Mouse (Mus musculus): ENCODE measurements at regions not wholly inside any gene's neighbourhood (a gene's known extent, or its start where the extent isn't known, plus 50 kb on each side); places are given as distances from the start of the nearest gene placed in this dataset.

DNA sequence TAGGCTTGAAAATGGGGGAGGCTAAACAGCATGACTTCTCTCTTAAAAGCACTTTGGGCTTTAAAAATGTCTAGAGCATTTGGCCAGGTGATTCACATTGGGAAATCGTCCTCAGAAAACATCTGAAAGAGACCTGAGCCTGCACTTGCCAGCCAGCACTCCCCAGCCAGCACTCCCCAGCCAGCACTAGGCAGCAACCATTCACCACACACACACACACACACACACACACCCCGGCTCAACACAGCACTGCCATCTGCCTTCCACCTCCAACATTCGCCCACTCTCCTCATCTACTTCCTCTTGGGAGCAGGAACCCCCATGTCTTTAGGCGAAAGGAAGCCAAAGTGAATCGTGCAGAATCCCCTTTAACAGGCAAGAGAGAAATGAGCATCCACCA is 85.4 kb downstream of the Atp23 start:
- Histone ChIP-seq H3K4me1 (no peaks in the 10 kb centered on the region), H3K36me3 (replicated peaks) (no peaks in the 10 kb centered on the region), H3K27me3 (replicated peaks; ENCODE audit: low read depth, poor library complexity, severe bottlenecking) (no peaks in the 10 kb centered on the region), H3K4me3 (no peak overlapping the region), H3K27ac (replicated peaks) (no peak overlapping the region), H3K9me3 (no peaks in the 10 kb centered on the region)
- no peak for DNase-seq (ENCODE audit: low spot score)
- 82% methylated on average over 5 of the region's 5 CpGs for WGBS

DNA sequence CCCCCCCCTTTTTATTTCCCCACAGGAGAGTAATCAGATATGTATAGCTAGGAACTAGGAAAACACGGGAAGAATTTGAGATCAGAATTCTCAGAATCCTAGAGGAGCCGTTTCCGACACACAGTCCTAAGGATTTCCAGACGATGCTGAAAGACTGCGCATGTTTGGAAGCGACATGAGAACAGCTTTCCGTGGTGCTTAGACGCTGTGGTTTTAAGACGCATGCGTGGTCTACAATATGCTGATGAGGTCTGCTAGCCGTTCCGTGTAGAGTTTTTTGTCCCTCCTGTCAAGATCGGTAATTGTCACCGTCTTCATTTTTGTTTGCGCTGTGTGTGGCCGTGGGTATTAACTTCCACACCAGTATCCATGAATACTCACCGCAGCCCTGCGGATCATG is 86.2 kb downstream of the Atp23 start:
- Histone ChIP-seq H3K9me3 (no peaks in the 10 kb centered on the region), H3K36me3 (replicated peaks) (no peaks in the 10 kb centered on the region), H3K4me1 (no peaks in the 10 kb centered on the region), H3K4me3 (no peak overlapping the region), H3K27me3 (replicated peaks; ENCODE audit: low read depth, poor library complexity, severe bottlenecking) (no peaks in the 10 kb centered on the region), H3K27ac (replicated peaks) (no peak overlapping the region)
- no peak for DNase-seq (ENCODE audit: low spot score)
- WGBS: 94% methylated on average over 18 of the region's 18 CpGs

DNA sequence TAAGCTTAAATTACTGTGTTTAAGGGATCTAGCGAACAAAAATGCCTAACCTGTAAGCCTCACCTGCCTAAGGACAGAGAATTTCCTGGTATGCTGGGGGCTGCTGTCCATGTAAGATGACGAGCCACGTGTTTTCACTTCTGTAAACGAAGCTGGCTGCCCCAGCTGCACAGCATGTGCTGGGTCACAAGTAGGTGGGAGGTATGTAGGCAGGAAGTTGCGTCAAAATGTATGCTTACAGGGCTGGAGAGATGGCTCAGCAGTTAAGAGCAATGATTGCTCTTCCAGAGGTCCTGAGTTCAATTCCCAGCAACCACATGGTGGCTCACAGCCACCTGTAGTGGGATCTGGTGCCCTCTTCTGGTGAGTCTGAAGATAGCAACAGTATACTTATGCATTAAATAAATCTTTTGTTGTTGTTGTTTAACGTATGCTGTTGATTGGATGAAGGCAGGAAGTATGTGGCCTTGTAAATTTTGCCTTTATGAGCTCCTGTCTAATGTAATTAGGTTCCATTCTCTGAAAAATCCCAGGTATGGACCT is 88.0 kb downstream of the Atp23 start:
- H3K27me3 ChIP-seq (replicated peaks; ENCODE audit: low read depth, poor library complexity, severe bottlenecking): no peaks in the 10 kb centered on the region
- H3K4me3 ChIP-seq: no peak overlapping the region
- 89% methylated on average over 6 of the region's 6 CpGs for WGBS
- no peak for DNase-seq (ENCODE audit: low spot score)
- H3K4me1 ChIP-seq: no peaks in the 10 kb centered on the region
- no peak overlapping the region for H3K27ac ChIP-seq (replicated peaks)
- no peaks in the 10 kb centered on the region for H3K9me3 ChIP-seq
- H3K36me3 ChIP-seq (replicated peaks): no peaks in the 10 kb centered on the region

DNA sequence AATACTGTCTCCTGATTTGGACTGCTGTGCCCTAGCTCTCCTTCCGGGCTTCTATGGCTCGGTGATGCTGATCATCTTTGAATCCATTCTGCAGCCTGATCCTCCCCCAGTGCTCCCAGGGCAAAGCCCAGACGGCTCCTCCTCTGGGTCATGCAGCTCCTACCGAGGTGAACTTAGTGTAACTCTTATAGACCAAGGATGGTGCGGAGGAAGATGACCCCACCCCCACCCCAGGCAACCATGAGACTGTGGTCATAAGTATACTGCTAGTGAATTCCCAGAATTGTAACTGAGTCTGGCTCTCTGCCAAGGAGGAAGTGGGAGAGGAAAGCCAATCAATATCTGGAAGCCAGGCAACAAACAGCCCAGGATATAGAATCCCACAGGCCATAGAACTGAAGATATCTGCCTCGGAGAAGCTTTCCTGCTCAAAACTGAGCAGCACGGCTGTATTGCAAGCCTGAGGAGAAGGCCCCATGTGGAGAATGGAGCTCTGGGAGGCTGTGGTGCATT is 88.9 kb downstream of the Atp23 start:
- H3K27me3 ChIP-seq (replicated peaks; ENCODE audit: low read depth, poor library complexity, severe bottlenecking): no peaks in the 10 kb centered on the region
- no peaks in the 10 kb centered on the region for H3K36me3 ChIP-seq (replicated peaks)
- no peaks in the 10 kb centered on the region for H3K4me1 ChIP-seq
- no peak overlapping the region for H3K27ac ChIP-seq (replicated peaks)
- H3K9me3 ChIP-seq: no peaks in the 10 kb centered on the region
- DNase-seq (ENCODE audit: low spot score): no peak
- no peak overlapping the region for H3K4me3 ChIP-seq
- 81% methylated on average over 7 of the region's 7 CpGs for WGBS

DNA sequence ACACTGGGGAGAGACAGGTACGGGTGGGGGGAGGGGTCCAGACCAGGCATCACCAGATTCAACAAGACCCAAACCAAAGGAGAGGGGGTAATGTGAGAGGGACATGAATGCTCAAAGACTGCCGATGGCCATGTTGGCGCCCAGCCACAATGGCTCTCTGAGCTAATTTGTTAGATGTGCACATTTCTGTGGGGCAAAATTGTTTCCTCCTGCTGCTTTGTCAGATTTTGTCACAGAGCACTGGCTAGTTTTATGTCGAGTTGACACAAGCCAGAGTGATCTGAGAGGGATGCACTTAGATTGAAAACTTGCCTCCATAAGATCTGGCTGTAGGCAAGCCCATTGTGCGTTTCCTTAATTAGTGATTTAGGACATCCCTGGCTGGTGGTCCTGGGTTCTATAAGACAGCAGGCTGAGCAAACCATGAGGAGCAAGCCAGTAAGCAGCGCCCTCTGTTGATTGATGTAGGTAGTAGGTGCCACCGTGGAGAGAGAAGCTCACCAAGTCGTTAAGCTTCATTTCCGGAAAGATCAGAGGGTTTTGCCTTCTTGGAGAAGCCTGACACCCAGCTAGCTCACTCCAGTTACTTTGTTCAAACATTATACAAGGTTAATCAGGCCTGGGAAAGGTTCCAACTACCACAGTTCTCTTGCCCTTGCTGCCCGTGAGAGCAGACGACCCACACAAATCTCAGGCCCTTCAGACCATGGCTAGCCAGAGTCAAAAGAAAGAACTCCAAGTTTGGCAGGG is 90.6 kb downstream of the Atp23 start:
- no peaks in the 10 kb centered on the region for H3K4me1 ChIP-seq
- DNase-seq (ENCODE audit: low spot score): no peak

DNA sequence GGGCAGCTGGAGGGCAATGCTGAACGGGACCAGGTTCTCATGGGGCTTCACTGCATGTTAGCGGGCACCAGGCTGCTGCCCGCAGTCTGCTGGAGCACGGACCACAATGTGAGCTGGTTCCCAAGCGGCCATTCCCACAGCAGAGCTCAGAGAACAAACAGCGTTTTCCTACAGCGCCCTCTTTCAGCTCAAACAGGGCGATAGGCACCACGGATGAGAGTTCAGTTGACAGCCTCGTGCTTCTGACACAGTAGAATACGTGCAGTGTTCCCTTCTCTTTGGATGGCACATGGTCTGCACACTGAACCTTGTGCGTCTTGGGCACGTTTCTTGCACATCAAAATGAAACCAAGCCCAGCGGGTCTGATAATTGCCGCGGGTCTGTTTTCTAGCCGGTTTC is 91.6 kb downstream of the Atp23 start:
- no peaks in the 10 kb centered on the region for H3K36me3 ChIP-seq (replicated peaks)
- H3K27me3 ChIP-seq (replicated peaks; ENCODE audit: low read depth, poor library complexity, severe bottlenecking): no peaks in the 10 kb centered on the region
- no peaks in the 10 kb centered on the region for H3K9me3 ChIP-seq
- DNase-seq (ENCODE audit: low spot score): peak; percentile 18
- WGBS: 53% methylated on average over 17 of the region's 17 CpGs
- peak overlapping the region; percentile 16; the same call in 1 of the 2 replicates for H3K4me3 ChIP-seq
- H3K4me1 ChIP-seq: no peaks in the 10 kb centered on the region
- H3K27ac ChIP-seq (replicated peaks): no peak overlapping the region

More for the DNA sequence above, 90.6 kb downstream of the Atp23 start:
- Histone ChIP-seq H3K4me3 (no peak overlapping the region), H3K27me3 (replicated peaks; ENCODE audit: low read depth, poor library complexity, severe bottlenecking) (no peaks in the 10 kb centered on the region), H3K9me3 (no peaks in the 10 kb centered on the region), H3K27ac (replicated peaks) (no peak overlapping the region), H3K36me3 (replicated peaks) (no peaks in the 10 kb centered on the region)
- 82% methylated on average over 11 of the region's 11 CpGs for WGBS

DNA sequence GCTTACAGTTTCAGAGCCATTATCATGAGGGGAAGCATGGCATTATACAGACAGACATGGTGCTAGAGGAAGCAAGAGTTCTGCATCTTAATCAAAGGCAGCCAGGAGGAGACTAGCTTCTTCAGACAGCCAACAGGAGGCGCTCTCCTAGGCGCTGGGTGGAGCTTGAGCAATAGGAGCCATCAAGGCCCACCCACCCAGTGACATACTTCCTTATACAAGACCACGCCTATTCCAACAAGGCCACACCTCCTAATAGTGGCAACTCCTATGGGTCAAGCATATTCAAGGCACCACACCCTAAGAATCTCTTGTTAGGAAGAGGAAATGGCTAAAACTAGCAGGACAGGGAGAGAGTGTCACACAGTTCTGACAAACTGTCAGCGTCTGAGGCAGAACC is 94.3 kb downstream of the Atp23 start:
- H3K27ac ChIP-seq (replicated peaks): no peak overlapping the region
- WGBS: 88% methylated on average over 4 of the region's 4 CpGs
- H3K4me1 ChIP-seq: no peaks in the 10 kb centered on the region

DNA sequence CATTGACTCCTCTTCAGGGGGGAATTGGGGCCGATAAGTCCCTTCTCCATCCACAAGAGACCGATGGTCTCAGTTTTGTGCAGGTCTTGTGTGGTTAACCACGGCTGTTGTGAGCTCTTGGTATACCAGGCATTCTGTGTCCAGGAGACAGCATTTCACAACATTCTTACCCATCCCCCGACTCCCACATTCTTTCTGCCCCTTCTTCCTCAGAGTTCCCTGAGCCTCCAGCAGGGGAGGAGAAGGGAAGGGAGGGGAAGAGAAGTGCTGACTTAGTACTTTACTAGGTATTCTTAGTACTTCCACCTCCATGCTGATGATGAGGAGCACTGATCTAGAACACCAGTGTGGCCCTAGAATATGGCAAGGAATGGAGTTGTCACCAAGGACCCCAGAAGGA is 98.4 kb downstream of the Atp23 start:
- H3K9me3 ChIP-seq: no peaks in the 10 kb centered on the region
- no peak overlapping the region for H3K27ac ChIP-seq (replicated peaks)
- H3K4me1 ChIP-seq: no peaks in the 10 kb centered on the region
- H3K36me3 ChIP-seq (replicated peaks): no peaks in the 10 kb centered on the region
- WGBS: 85% methylated on average over 4 of the region's 4 CpGs
- H3K4me3 ChIP-seq: no peak overlapping the region
- no peaks in the 10 kb centered on the region for H3K27me3 ChIP-seq (replicated peaks; ENCODE audit: low read depth, poor library complexity, severe bottlenecking)
- no peak for DNase-seq (ENCODE audit: low spot score)

More for the DNA sequence above, 94.3 kb downstream of the Atp23 start:
- H3K36me3 ChIP-seq (replicated peaks): no peaks in the 10 kb centered on the region
- no peak overlapping the region for H3K4me3 ChIP-seq
- no peaks in the 10 kb centered on the region for H3K9me3 ChIP-seq
- no peaks in the 10 kb centered on the region for H3K27me3 ChIP-seq (replicated peaks; ENCODE audit: low read depth, poor library complexity, severe bottlenecking)
- no peak for DNase-seq (ENCODE audit: low spot score)

DNA sequence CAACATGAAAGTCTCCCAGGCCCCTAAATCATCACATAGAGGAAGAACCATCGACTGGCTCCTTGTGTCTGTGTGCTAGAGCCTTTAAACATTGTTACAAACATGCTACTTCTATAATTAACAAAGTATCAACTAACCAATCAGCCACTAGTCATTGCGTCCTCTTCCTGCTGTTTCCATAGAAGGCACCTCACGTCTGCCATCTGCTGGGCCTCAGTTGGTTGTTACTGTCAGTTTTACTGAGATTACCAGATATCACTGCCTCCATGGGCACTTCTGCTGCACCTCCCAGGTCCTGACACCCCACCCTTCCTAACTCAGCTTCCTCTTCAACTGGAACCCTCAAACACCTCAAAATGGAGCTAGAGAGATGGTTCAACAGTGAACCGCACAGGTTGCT is 101.8 kb downstream of the Atp23 start:
- 60% methylated on average over 4 of the region's 4 CpGs for WGBS
- no peak overlapping the region for H3K4me3 ChIP-seq
- H3K27me3 ChIP-seq (replicated peaks; ENCODE audit: low read depth, poor library complexity, severe bottlenecking): no peaks in the 10 kb centered on the region
- no peak overlapping the region for H3K27ac ChIP-seq (replicated peaks)
- no peaks in the 10 kb centered on the region for H3K4me1 ChIP-seq
- no peaks in the 10 kb centered on the region for H3K9me3 ChIP-seq
- no peaks in the 10 kb centered on the region for H3K36me3 ChIP-seq (replicated peaks)
- no peak for DNase-seq (ENCODE audit: low spot score)

DNA sequence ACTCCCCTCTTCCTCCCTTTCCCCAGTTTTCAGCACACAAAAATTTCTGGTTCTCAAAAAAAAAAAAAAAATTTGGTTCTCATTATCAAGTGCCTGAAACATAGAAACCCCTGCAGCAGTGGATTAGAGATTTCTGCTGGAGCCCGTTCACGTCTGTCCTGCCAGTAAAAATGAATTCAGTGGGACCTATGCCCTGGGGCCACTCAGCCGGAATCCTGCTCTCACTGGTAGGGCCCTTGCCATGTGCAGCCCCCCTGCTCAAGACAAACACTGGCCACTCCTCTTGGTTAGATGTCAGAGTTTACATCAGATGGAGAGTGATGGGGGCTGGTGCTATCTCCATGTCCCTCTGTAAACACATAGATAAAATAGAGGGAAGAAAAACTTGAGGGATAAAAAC is 108.0 kb downstream of the Atp23 start:
- Histone ChIP-seq H3K9me3 (no peaks in the 10 kb centered on the region), H3K4me1 (peaks cover 9% of the 10 kb centered on the region; the same call in 1 of the 2 replicates), H3K36me3 (replicated peaks) (no peaks in the 10 kb centered on the region), H3K27ac (replicated peaks) (no peak overlapping the region), H3K27me3 (replicated peaks; ENCODE audit: low read depth, poor library complexity, severe bottlenecking) (no peaks in the 10 kb centered on the region), H3K4me3 (no peak overlapping the region)
- peak; percentile 17 for DNase-seq (ENCODE audit: low spot score)
- WGBS: 27% methylated on average over 3 of the region's 3 CpGs

DNA sequence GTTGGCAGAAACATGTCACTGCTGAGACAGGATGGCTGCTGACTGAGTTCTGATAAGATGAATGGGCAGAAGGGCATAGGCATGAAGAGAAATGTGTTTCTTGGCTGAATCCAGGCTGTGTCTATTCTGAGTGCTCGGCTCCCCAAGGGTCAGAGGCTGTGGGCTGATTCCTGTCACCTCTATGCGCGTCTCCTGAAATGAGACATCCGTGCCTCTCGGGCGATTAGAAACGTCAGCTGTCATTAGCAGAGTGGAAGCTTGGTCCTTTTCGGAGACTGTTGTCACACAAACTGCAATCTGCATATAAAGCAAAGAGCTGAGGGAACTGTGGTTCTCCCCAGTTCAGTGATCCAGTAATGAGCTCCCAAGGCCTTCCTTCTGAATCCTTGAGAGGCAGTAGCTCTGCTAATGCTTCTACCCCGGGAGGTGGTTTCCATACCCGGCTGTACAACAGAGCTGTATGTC is 108.8 kb downstream of the Atp23 start:
- no peaks in the 10 kb centered on the region for H3K27me3 ChIP-seq (replicated peaks; ENCODE audit: low read depth, poor library complexity, severe bottlenecking)
- no peak for DNase-seq (ENCODE audit: low spot score)
- H3K27ac ChIP-seq (replicated peaks): no peak overlapping the region
- WGBS: 60% methylated on average over 10 of the region's 10 CpGs
- no peak overlapping the region for H3K4me3 ChIP-seq
- peaks cover 9% of the 10 kb centered on the region; the same call in 1 of the 2 replicates for H3K4me1 ChIP-seq
- no peaks in the 10 kb centered on the region for H3K36me3 ChIP-seq (replicated peaks)
- H3K9me3 ChIP-seq: no peaks in the 10 kb centered on the region

DNA sequence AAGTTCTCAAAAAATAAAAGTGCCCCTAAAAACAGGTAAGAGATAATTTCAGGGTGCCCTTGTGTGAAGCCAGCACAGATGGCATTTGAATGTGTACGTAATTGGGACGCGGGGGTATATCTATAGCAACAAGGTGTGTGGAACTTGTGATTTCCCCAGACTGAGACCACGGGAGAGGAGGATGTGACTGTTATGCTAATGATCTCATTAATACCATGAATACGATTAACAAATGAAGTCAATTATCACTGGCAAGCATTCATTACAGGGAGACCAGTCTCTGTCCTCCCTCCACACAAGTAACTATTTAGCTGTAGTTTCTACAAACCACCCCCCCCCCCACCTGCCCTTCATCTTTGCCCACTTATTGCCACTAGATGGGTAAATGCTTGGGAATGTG is 112.9 kb downstream of the Atp23 start:
- Histone ChIP-seq H3K4me3 (no peak overlapping the region), H3K9me3 (no peaks in the 10 kb centered on the region), H3K27me3 (replicated peaks; ENCODE audit: low read depth, poor library complexity, severe bottlenecking) (no peaks in the 10 kb centered on the region), H3K27ac (replicated peaks) (no peak overlapping the region), H3K36me3 (replicated peaks) (no peaks in the 10 kb centered on the region), H3K4me1 (peaks cover 8% of the 10 kb centered on the region; the same call in 1 of the 2 replicates)
- no peak for DNase-seq (ENCODE audit: low spot score)
- 90% methylated on average over 5 of the region's 5 CpGs for WGBS

DNA sequence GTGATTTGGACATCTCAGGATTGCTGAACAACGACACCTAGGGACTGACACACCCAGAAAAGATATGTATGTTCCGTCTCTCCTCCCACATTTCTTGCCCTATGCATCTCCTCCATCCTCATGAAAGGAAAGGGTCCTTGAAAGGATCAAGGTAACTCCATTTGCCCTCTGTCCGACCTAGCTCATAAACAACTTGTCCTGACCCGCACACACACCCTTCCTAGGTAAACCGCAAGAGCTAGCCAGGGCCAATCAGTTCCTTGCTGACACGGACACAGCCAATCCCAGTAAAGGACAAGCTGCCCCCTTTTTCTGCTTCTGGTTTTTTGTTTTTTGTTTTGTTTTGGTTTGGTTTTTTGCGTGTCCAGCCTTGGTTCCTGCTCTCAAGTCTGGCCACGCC is 118.0 kb downstream of the Atp23 start:
- H3K9me3 ChIP-seq: no peaks in the 10 kb centered on the region
- H3K4me3 ChIP-seq: no peak overlapping the region
- H3K27ac ChIP-seq (replicated peaks): no peak overlapping the region
- no peak for DNase-seq (ENCODE audit: low spot score)
- H3K27me3 ChIP-seq (replicated peaks; ENCODE audit: low read depth, poor library complexity, severe bottlenecking): no peaks in the 10 kb centered on the region
- no peaks in the 10 kb centered on the region for H3K36me3 ChIP-seq (replicated peaks)
- no peaks in the 10 kb centered on the region for H3K4me1 ChIP-seq
- WGBS: 88% methylated on average over 8 of the region's 8 CpGs

Measured in embryonic facial prominence, embryonic 10.5 days (tissue).